Mouse (Mus musculus): ENCODE measurements around the gene Clcn3. TPM values are rescaled to one million over a fixed set of nuclear protein-coding genes. Genes with fewer than 3 reads are reported as not detected.
"Not testable (repeated sequence)": the region's sequence is repeated elsewhere in the genome, so short reads cannot be mapped to it uniquely, and the experiment has no call there.

Gene Clcn3
- polyA plus RNA-seq (2012; rRNA removed) = 24.6 and 27.0 TPM in 2 replicates

DNA sequence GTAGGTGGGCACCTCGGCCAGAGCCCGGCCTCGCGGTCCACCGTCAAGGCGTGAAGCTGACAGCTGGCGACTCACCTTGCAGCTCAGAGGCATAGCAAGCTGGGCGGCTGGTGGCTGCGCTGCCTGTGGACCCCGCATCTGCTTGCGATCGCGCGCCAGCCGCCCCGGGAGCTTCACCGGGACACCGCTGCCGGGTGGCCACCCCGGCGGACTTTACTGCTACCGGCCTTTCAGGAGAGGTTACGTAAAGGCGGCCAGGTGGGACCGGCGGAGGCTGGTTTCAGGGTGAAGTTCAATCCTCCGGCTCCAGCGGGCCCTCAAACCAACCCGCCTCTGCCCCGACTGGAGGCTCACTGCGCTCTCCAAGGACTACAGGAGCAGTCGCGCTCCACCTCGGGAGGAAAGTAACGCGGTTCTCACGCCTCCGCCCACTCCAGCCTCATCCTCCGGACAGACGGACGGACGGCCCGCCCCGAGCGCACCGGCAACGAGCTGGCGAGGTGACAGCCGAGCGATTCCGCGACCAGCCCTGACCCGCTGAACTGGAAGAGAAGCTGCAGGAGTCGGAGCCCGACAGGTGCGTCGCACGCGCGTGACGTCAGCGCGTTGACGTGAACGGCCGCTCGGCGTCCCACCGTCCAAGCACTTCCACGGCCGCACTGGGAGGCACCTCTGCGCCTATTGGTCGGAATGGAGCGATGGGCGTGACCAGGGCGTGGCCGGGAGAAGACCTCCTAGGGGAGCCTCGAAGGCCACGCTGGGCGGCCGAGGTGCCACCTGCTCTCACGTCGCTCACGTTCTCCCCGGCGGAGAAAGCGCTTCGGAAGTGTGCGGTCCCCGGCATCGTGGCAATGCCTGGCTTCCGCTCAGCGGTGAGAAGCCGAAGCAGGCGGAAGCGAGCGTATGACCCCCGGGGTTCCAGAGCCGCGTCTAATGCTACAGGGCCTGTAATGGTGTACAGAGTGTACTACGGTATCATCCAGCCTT lies at the start of gene Clcn3:
Gene Clcn3, minus strand, starts transcription at position 600 of the 987 bp plus-strand sequence.
- peak within 1 kb of the TSS; percentile 78 for H3K4me3 ChIP-seq (ENCODE audit: insufficient read depth, low read depth, low read length)
- WGBS = under 1% methylated on average over 101 of the region's 101 CpGs
- H3K27me3 ChIP-seq (replicated peaks; ENCODE audit: control insufficient read depth, insufficient read depth, low read length) = no peaks in the 10 kb centered on the region
- peak; percentile 99 for DNase-seq
- H3K4me1 ChIP-seq (ENCODE audit: control insufficient read depth, insufficient read depth, low read length) = peaks cover 12% of the 10 kb centered on the region; the same call in 1 of the 2 replicates
- peak within 1 kb of the TSS; percentile 88 for H3K27ac ChIP-seq (ENCODE audit: insufficient read depth, low read depth, low read length)
- H3K36me3 ChIP-seq (ENCODE audit: control insufficient read depth, insufficient read depth, low read length) = no peaks in the 10 kb centered on the region
- no peak for TF ChIP-seq CTCF (conservative IDR thresholded peaks at IDR 0.05; ENCODE audit: insufficient read depth, insufficient read length, low read depth, low read length)
- TF ChIP-seq POLR2A (IDR thresholded peaks at IDR 0.05; ENCODE audit: low read depth, low read length) = peak; percentile 89

DNA sequence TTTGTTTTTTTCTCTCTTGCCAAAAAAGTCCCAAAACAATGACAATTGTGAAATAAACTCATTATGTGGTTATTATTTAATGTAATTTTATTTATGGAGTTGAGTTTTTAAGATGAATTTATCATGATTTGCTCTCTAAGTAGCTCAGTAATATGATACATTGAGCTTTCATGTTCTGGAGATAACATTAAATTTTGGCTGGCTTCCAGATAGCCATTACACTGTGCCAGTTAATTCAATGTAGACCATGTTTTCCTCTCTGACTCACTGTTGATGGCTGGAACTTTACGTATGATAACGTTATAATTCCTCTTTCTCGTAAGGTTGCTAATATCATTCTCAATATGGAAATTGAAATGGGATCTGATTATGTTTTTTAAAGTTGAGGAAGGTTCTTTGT lies 13.4 kb upstream of the Clcn3 start:
- peaks cover 2% of the 10 kb centered on the region; the same call in 1 of the 2 replicates for H3K4me1 ChIP-seq (ENCODE audit: control insufficient read depth, insufficient read depth, low read length)
- 80% methylated on average over 3 of the region's 3 CpGs for WGBS
- TF ChIP-seq POLR2A (IDR thresholded peaks at IDR 0.05; ENCODE audit: low read depth, low read length) = no peak
- no peak for TF ChIP-seq CTCF (conservative IDR thresholded peaks at IDR 0.05; ENCODE audit: insufficient read depth, insufficient read length, low read depth, low read length)
- H3K36me3 ChIP-seq (ENCODE audit: control insufficient read depth, insufficient read depth, low read length) = no peaks in the 10 kb centered on the region
- H3K27ac ChIP-seq (ENCODE audit: insufficient read depth, low read depth, low read length) = no peak overlapping the region
- DNase-seq = no peak
- no peaks in the 10 kb centered on the region for H3K27me3 ChIP-seq (replicated peaks; ENCODE audit: control insufficient read depth, insufficient read depth, low read length)
- H3K4me3 ChIP-seq (ENCODE audit: insufficient read depth, low read depth, low read length) = no peak overlapping the region

GRCm38 (mm10) chr8:60993639-60993986 lies 10.5 kb upstream of the Clcn3 start:
- H3K27me3 ChIP-seq (replicated peaks; ENCODE audit: control insufficient read depth, insufficient read depth, low read length) = no peaks in the 10 kb centered on the region
- H3K36me3 ChIP-seq (ENCODE audit: control insufficient read depth, insufficient read depth, low read length) = no peaks in the 10 kb centered on the region
- peaks cover 2% of the 10 kb centered on the region; the same call in 1 of the 2 replicates for H3K4me1 ChIP-seq (ENCODE audit: control insufficient read depth, insufficient read depth, low read length)
- TF ChIP-seq CTCF (conservative IDR thresholded peaks at IDR 0.05; ENCODE audit: insufficient read depth, insufficient read length, low read depth, low read length) (no peak), POLR2A (IDR thresholded peaks at IDR 0.05; ENCODE audit: low read depth, low read length) (no peak)
- no peak for DNase-seq
- H3K4me3 ChIP-seq (ENCODE audit: insufficient read depth, low read depth, low read length) = peak overlapping the region; percentile 98
- peak overlapping the region; percentile 91; the same call in 1 of the 2 replicates for H3K27ac ChIP-seq (ENCODE audit: insufficient read depth, low read depth, low read length)
- WGBS = 2% methylated on average over 12 of the region's 12 CpGs

GRCm38 (mm10) chr8:60992910-60993638 lies 10.0 kb upstream of the Clcn3 start, which contains the start of gene Nek1:
Gene Nek1 (plus strand): TSS chr8:60993195.
- TF ChIP-seq POLR2A (IDR thresholded peaks at IDR 0.05; ENCODE audit: low read depth, low read length) (peak; percentile 78), CTCF (conservative IDR thresholded peaks at IDR 0.05; ENCODE audit: insufficient read depth, insufficient read length, low read depth, low read length) (no peak)
- 1% methylated on average over 57 of the region's 57 CpGs for WGBS
- Histone ChIP-seq H3K36me3 (ENCODE audit: control insufficient read depth, insufficient read depth, low read length) (no peaks in the 10 kb centered on the region), H3K27ac (ENCODE audit: insufficient read depth, low read depth, low read length) (peak within 1 kb of the TSS; percentile 91), H3K4me1 (ENCODE audit: control insufficient read depth, insufficient read depth, low read length) (peaks cover 2% of the 10 kb centered on the region; the same call in 1 of the 2 replicates), H3K27me3 (replicated peaks; ENCODE audit: control insufficient read depth, insufficient read depth, low read length) (no peaks in the 10 kb centered on the region), H3K4me3 (ENCODE audit: insufficient read depth, low read depth, low read length) (peak within 1 kb of the TSS; percentile 98)
- peak; percentile 98 for DNase-seq

GRCm38 (mm10) chr8:60992561-60992909 lies 9.4 kb upstream of the Clcn3 start:
- Histone ChIP-seq H3K4me3 (ENCODE audit: insufficient read depth, low read depth, low read length) (peak overlapping the region; percentile 96), H3K27me3 (replicated peaks; ENCODE audit: control insufficient read depth, insufficient read depth, low read length) (no peaks in the 10 kb centered on the region), H3K36me3 (ENCODE audit: control insufficient read depth, insufficient read depth, low read length) (no peaks in the 10 kb centered on the region), H3K4me1 (ENCODE audit: control insufficient read depth, insufficient read depth, low read length) (peaks cover 2% of the 10 kb centered on the region; the same call in 1 of the 2 replicates), H3K27ac (ENCODE audit: insufficient read depth, low read depth, low read length) (peak overlapping the region; percentile 73)
- peak; percentile 89 for DNase-seq
- WGBS = 2% methylated on average over 16 of the region's 16 CpGs
- TF ChIP-seq CTCF (conservative IDR thresholded peaks at IDR 0.05; ENCODE audit: insufficient read depth, insufficient read length, low read depth, low read length) = no peak
- no peak for TF ChIP-seq POLR2A (IDR thresholded peaks at IDR 0.05; ENCODE audit: low read depth, low read length)

- DNase-seq; H3K4me3 ChIP-seq (ENCODE audit: insufficient read depth, low read depth, low read length); H3K4me1 ChIP-seq (ENCODE audit: control insufficient read depth, insufficient read depth, low read length); H3K36me3 ChIP-seq (ENCODE audit: control insufficient read depth, insufficient read depth, low read length); H3K27me3 ChIP-seq (replicated peaks; ENCODE audit: control insufficient read depth, insufficient read depth, low read length); H3K27ac ChIP-seq (ENCODE audit: insufficient read depth, low read depth, low read length): not testable (repeated sequence)
- WGBS = 89% methylated on average over 17 of the region's 17 CpGs
These were observed 1.3 kb upstream of the Clcn3 start for GRCm38 (mm10) chr8:60984260-60985010.
